Mouse (Mus musculus) embryonic fibroblast, embryonic 13.5 days (primary cell): ENCODE measurements at regions not wholly inside any gene's neighbourhood (a gene's known extent, or its start where the extent isn't known, plus 50 kb on each side); places are given as distances from the start of the nearest gene placed in this dataset.

Experiments
- CTCF ChIP-seq: IDR thresholded peaks from 2 replicates; pipeline ENCODE4 v1.5.1; 2011; ENCODE audit warnings: mild to moderate bottlenecking, control low read depth, low read length, moderate library complexity, borderline replicate concordance; ENCODE audit not compliant: insufficient read depth
- POLR2A ChIP-seq: IDR thresholded peaks from 2 replicates; pipeline ENCODE4 v1.6.1; 2011; ENCODE audit warnings: low read depth, mild to moderate bottlenecking, control low read depth, low read length, moderate library complexity

DNA sequence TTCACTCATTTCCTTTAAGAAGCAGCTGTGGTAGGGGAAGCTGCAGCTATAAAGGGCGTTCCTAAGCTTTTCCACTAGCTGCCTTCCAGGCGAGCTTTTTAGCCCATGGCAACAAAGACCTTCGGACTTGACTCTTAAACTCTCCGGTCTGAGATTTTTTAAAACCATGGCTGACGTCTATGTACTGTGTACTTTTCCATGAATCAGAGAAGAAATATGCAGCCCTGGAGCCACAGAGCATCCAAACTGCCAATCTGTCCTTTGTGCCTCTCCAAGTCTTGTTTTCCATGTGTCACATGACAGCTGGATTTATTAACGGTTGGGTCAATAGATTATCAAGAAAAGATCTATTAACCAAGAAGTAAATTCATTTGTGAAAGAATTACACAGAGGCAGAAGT lies 78.9 kb upstream of the Gm9887 start:
- TF ChIP-seq CTCF (no peak), POLR2A (no peak)
